Mouse (Mus musculus): ENCODE data around the gene A930033H14Rik.

- TF ChIP-seq CTCF (IDR thresholded peaks at IDR 0.05; ENCODE audit: insufficient read depth, low read length) (no peak), POLR2A (IDR thresholded peaks at IDR 0.05; ENCODE audit: borderline replicate concordance, extremely low read depth, low read depth, low read length) (no peak)
These were observed 27.6 kb upstream of the A930033H14Rik start for GRCm38 (mm10) chr10:69240530-69240929.
